Mouse (Mus musculus) right cerebral cortex, postnatal 25 days (tissue): ENCODE results near the gene Vamp8.
A peak's percentile ranks its signal among the peaks of the same experiment; 100 is the strongest.

Experiments used
- DNase-seq: peaks from one replicate; pipeline ENCODE4 v3.0.0; 2022

The Vamp8 gene

GRCm38 (mm10) chr6:72348411-72348810 is 42.1 kb downstream of the Vamp8 start:
- DNase-seq: no peak

GRCm38 (mm10) chr6:72347166-72347941 is 43.1 kb downstream of the Vamp8 start, which contains the start of gene 0610030E20Rik:
TSS of gene 0610030E20Rik (plus strand) at chr6:72347317.
- DNase-seq: peak; percentile 79

- no peak for DNase-seq
Observed at GRCm38 (mm10) chr6:72346261-72346660, 44.2 kb downstream of the Vamp8 start.

GRCm38 (mm10) chr6:72345633-72346032 is 44.9 kb downstream of the Vamp8 start:
- DNase-seq: no peak

- DNase-seq: peak; percentile 95
Observed at GRCm38 (mm10) chr6:72345074-72345567, 45.4 kb downstream of the Vamp8 start, which contains the start of gene Usp39. TSS of gene Usp39 (minus strand) at chr6:72345184.

GRCm38 (mm10) chr6:72344396-72345073 is 46.0 kb downstream of the Vamp8 start:
- no peak for DNase-seq

GRCm38 (mm10) chr6:72340481-72340880 is 50.0 kb downstream of the Vamp8 start:
- DNase-seq: no peak
